Mouse (Mus musculus): ENCODE results near the gene Snx29.
"Not testable (repeated sequence)": the region's sequence is repeated elsewhere in the genome, so short reads cannot be mapped to it uniquely, and the experiment has no call there.

Gene Snx29

GRCm38 (mm10) chr16:11550043-11550725, 227.5 kb downstream of the Snx29 start:
- no peak for DNase-seq

- DNase-seq, result no peak
Observed at GRCm38 (mm10) chr16:11561714-11562113, 239.0 kb downstream of the Snx29 start.

GRCm38 (mm10) chr16:11563846-11564245, 241.1 kb downstream of the Snx29 start:
- no peak for DNase-seq

GRCm38 (mm10) chr16:11565126-11565525, 242.4 kb downstream of the Snx29 start:
- no peak for DNase-seq

- no peak for DNase-seq
Observed at GRCm38 (mm10) chr16:11567594-11567993, 244.9 kb downstream of the Snx29 start.

GRCm38 (mm10) chr16:11568095-11568494, 245.4 kb downstream of the Snx29 start:
- DNase-seq, result no peak

- DNase-seq, result peak; percentile 56
Observed at GRCm38 (mm10) chr16:11568601-11569000, 245.9 kb downstream of the Snx29 start.

GRCm38 (mm10) chr16:11569127-11569526, 246.4 kb downstream of the Snx29 start:
- DNase-seq, result no peak

GRCm38 (mm10) chr16:11570072-11570471, 247.4 kb downstream of the Snx29 start:
- no peak for DNase-seq

GRCm38 (mm10) chr16:11574517-11574916, 251.8 kb downstream of the Snx29 start:
- DNase-seq, result no peak

- not testable (repeated sequence) for DNase-seq
Observed at GRCm38 (mm10) chr16:11575733-11576132, 253.0 kb downstream of the Snx29 start.

- DNase-seq, result no peak
Observed at GRCm38 (mm10) chr16:11577541-11578255, 255.0 kb downstream of the Snx29 start.

- DNase-seq, result peak; percentile 48
Observed at GRCm38 (mm10) chr16:11579676-11580098, 257.0 kb downstream of the Snx29 start.

- DNase-seq, result no peak
Observed at GRCm38 (mm10) chr16:11583941-11584639, 261.4 kb downstream of the Snx29 start.

- DNase-seq, result no peak
Observed at GRCm38 (mm10) chr16:11588689-11589088, 266.0 kb downstream of the Snx29 start.

GRCm38 (mm10) chr16:11589336-11589735, 266.6 kb downstream of the Snx29 start:
- peak; percentile 42 for DNase-seq

GRCm38 (mm10) chr16:11589782-11590695, 267.3 kb downstream of the Snx29 start:
- DNase-seq, result no peak

GRCm38 (mm10) chr16:11596599-11596998, 273.9 kb downstream of the Snx29 start:
- DNase-seq, result no peak

GRCm38 (mm10) chr16:11597769-11598168, 275.1 kb downstream of the Snx29 start:
- DNase-seq, result no peak

GRCm38 (mm10) chr16:11599523-11599922, 276.8 kb downstream of the Snx29 start:
- DNase-seq, result no peak

- no peak for DNase-seq
Observed at GRCm38 (mm10) chr16:11601336-11602082, 278.8 kb downstream of the Snx29 start.

Measured in kidney, adult 9 months (tissue).